Mouse (Mus musculus): ENCODE measurements around the gene Tomm70a.

The Tomm70a gene

GRCm38 (mm10) chr16:57120913-57121815 is at the start of gene Tomm70a:
Gene Tomm70a (plus strand): TSS chr16:57121703.
- DNase-seq = peak; percentile 92

- no peak for DNase-seq
Observed at GRCm38 (mm10) chr16:57075986-57076385, 45.5 kb upstream of the Tomm70a start.

GRCm38 (mm10) chr16:57079577-57079976 is 41.9 kb upstream of the Tomm70a start:
- no peak for DNase-seq

DNA sequence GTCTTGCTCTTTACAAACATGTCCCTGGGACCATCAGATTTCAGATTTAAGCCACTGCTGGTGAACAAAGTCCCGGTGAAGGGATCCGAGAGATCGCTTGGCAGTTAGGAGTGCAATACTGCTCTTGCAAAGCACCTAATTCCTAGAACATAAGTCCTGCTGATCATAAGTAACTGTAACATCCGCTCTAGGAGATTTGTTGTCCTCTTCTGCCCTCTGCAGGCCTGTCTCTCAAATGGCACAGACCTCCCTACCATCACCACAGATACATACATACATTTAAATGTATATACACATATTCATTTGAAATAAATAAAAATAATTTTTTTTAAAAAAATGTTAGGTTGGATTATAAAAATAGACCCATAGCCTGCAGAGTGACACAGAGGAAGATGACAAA is 29.0 kb upstream of the Tomm70a start:
- peak; percentile 36 for DNase-seq

- no peak for DNase-seq
Observed at GRCm38 (mm10) chr16:57092911-57093605, 28.4 kb upstream of the Tomm70a start.

DNA sequence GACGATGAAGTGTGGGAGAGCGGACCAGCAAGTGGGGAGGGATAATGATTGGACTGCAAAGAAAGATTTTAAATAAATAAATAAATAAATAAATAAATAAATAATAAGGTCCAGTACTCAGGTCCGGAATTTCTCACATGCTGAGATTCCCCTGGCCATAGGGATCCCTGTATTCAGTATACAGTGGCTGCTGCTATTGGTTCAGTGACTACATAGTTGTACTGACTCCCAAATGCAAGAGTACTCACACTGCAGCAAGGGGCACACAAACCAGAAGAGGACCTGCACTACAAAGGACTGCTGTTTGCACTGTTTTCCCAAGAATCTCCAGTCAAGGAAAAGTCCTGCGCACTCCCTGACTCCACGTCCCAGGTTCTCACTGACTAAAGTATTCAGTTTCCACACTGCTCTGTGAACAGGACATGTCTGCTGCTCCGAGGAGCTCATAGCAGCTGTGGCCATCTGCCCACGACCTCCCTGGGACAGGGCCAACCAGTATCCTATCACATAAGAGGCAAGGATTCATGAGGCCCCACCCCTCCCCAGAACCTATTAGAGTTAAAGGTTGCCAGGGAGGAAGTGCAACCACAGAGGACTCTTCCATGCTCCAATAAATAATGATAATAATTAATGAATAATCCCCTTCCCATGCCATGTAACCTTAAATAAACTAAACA is 22.9 kb upstream of the Tomm70a start:
- DNase-seq = no peak

- no peak for DNase-seq
Observed at GRCm38 (mm10) chr16:57099572-57100237, 21.8 kb upstream of the Tomm70a start.

- DNase-seq = no peak
Observed at GRCm38 (mm10) chr16:57101174-57101573, 20.3 kb upstream of the Tomm70a start.

- no peak for DNase-seq
Observed at GRCm38 (mm10) chr16:57106185-57106960, 15.1 kb upstream of the Tomm70a start.

GRCm38 (mm10) chr16:57116066-57116465 is 5.4 kb upstream of the Tomm70a start:
- DNase-seq = no peak

- no peak for DNase-seq
Observed at GRCm38 (mm10) chr16:57117562-57117961, 3.9 kb upstream of the Tomm70a start.

DNA sequence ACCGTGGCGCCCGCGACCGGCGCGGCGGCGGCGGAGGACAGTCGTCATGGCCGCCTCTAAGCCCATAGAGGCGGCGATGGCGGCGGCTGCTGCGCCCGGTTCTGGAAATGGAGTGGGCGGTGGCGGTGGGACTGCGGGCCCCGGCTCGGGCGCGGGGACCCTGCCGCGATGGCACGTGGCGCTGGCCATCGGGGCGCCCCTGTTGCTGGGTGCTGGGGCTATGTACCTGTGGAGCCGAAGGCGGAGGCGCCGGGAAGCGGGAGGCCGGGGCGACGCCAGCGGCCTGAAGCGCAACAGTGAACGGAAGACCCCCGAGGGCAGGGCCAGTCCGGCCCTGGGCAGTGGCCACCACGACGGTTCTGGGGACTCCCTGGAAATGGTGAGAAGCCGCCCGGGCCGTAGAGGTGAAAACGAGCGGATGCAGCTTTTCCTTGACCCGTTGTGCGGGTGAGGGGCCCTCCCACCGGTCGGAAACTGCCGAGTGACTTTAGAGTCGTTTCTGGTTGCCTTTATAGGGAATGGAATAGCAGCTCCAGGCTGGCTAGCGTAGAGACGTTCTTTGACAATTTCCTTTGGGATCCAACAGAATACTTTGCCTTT is 413 bp downstream of the Tomm70a start:
- DNase-seq = peak; percentile 33

GRCm38 (mm10) chr16:57122682-57123445 is 1.4 kb downstream of the Tomm70a start:
- no peak for DNase-seq

DNA sequence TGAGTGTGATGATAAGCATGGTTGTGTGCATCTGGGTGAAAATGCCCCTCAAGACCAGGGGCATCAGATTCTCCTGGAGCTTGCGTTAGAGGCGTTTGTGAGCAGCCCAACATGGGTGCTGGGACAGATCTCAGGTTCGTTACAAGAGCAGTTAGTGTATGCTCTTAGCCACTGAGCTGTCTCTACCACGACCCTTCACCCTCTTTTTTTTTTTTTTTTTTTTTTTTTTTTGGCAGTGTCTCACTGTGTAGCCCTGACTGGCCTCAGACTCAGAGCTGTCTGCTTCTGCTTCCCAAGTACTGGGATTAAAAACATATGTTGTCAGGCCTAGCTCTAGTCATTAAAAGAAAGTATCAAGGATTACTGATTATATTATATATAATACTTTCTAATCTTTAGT is 4.8 kb downstream of the Tomm70a start:
- DNase-seq = no peak

DNA sequence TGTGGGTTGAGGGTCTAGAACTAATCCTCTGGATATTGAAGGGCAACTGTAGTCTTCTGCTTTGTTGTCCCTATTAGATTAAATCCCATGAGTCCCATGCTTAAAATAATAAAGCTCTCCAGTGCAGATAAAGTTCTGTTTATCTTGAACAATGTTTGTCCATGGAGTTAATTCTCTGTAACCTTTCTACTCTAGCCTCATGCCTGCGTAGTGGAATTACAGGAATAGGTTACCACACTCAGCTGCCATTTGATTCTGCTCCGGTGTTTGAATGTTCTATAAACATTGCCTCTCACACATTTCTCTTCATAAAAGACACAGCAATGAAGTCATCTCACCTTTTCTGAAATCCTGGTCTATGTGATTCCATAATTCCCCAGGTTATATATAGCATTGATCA is 6.3 kb downstream of the Tomm70a start:
- no peak for DNase-seq

DNA sequence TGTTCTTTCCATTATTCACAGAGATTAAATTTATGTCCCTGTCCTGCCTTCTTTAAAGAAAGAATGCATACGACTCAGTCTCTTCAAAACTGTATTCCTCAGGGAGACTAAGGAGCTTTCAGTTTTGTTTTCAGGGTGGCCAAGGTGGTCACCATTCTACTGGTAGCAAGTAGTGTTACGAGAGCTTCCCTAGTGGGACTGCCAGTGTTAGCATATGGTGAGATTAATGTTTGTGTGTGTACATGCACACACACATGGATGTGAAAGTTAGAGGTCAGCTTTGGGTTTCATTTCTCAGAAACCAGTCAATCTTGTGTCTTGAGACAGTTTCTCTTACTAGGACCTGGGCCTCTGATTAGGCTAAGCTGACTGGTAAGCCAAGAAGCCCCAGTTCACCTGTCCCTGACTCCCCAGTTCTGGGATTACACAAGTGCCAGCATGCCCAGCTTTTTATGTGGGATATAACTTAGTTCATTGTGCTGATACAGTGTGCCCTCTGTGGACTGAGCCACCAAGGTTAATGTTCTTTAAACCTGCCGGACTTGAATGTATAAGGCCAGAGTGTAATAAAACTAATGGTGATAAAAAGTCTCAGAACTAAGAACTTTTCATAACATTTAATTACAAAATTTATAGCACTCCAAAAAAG is 9.4 kb downstream of the Tomm70a start:
- no peak for DNase-seq

DNA sequence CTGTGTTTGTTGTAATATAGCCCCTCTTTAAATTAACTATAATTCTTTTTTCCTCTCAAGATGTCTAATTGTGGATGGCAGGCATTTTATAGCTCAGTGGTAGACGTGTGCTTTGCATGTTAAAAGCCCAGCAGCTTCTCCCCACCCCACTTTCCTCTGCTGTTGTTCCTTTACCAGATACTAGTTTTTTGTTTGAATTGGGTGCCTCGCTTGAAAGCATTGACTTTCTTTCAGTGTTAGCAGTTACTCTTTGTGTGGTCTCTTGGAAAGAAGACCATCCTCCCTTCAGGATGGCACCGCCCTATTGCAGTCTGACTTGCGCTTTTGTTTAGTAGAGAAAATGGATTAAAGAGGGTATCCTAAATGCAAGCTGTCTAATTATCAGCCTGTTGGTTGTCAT is 10.0 kb downstream of the Tomm70a start:
- DNase-seq = no peak

- no peak for DNase-seq
Observed at GRCm38 (mm10) chr16:57132326-57132725, 10.8 kb downstream of the Tomm70a start.

GRCm38 (mm10) chr16:57133611-57134010 is 12.1 kb downstream of the Tomm70a start:
- DNase-seq = no peak

DNA sequence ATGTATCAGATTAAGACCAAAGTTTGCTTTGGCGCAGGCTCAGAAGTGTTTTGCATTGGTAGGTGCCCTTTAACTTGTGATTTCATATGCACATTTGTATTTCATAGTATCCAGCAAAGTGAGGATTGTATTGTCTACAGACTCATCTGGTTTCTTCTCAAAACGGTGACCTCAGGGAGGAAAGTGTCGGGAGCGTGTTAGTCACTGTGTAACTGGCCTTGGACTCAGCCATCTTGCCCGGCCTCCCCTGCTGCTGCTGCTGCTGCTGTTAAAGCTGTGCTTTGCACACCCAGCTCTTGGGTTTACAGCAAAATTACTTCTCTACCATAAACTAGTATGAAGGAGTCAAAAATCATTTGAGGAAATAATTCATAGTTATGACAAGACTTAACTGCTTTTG is 23.2 kb downstream of the Tomm70a start:
- DNase-seq = no peak
